Mouse (Mus musculus): ENCODE results near the gene H2afx. TPM values are rescaled to one million over a fixed set of nuclear protein-coding genes. Genes with fewer than 3 reads are reported as not detected.
A peak's percentile ranks its signal among the peaks of the same experiment; 100 is the strongest.
"Not testable (repeated sequence)": the region's sequence is repeated elsewhere in the genome, so short reads cannot be mapped to it uniquely, and the experiment has no call there.

Gene H2afx
- total RNA-seq, 4 experiments from 2014 or later: 40.3 to 44.3 (median 41.6) TPM

GRCm38 (mm10) chr9:44318076-44318825 lies 16.2 kb upstream of the H2afx start:
- no peak for DNase-seq (ENCODE audit: low spot score in 2 of 2)

DNA sequence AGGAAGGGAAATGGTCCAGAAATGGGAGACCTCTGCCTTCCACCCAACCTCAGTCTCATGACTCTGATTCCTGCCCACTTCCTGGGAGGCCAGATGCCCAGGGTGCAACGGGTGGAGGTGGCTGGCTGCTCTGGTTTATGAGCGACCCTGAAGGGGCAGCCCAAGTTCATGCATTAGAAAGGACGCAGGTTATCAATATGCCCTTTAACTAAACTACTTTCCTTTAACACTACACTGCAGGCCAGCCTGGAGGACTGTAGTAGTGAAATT lies 15.7 kb upstream of the H2afx start:
- DNase-seq (ENCODE audit: low spot score in 2 of 2): no peak

- DNase-seq (ENCODE audit: low spot score in 2 of 2): no peak
These were observed 15.2 kb upstream of the H2afx start for GRCm38 (mm10) chr9:44319105-44319886.

- DNase-seq (ENCODE audit: low spot score in 2 of 2): peak; percentile 88 to 94
These were observed 14.4 kb upstream of the H2afx start, which contains the start of gene C2cd2l for GRCm38 (mm10) chr9:44319887-44320798. TSS of gene C2cd2l (minus strand) at chr9:44320285.

DNA sequence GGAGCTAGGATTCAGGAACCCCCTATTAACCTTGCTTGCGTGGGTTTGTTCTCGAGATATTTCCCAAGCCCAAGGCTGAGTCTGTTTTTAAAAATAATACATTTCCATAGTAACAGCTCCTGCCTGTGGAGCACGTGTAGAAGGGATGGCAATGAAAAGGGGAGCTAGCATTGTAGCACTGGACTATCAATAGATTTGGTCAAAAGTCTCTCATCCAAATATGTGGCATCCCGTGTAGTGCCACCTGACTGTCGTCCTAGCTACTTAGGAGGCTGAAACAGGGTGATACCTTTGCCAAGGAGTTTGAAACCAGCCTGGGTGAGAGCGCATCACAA lies 13.7 kb upstream of the H2afx start:
- DNase-seq (ENCODE audit: low spot score in 2 of 2): peak in 1 of 2 experiments; percentile 40

GRCm38 (mm10) chr9:44323656-44324055 lies 10.8 kb upstream of the H2afx start:
- not testable (repeated sequence) for DNase-seq (ENCODE audit: low spot score in 2 of 2)

DNA sequence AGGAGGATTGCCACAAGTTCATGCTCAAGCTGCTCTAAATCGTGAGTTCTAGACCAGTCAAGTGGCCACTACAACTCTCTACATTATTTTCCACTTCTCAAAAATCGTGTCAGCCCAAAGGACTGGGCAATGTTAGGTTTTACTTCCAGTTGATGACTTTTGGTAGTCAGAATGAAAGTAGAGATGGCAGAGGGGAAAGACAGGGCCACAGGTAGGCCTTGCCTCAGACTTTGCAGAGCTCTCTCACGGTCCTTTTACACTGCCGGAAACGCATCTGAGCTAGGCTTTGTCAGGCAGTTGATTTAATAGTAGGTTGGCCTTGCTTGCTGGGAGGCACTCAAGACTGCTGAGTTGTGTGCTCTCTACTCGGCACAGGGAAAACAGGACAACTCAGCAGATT lies 10.3 kb upstream of the H2afx start:
- no peak for DNase-seq (ENCODE audit: low spot score in 2 of 2)

DNA sequence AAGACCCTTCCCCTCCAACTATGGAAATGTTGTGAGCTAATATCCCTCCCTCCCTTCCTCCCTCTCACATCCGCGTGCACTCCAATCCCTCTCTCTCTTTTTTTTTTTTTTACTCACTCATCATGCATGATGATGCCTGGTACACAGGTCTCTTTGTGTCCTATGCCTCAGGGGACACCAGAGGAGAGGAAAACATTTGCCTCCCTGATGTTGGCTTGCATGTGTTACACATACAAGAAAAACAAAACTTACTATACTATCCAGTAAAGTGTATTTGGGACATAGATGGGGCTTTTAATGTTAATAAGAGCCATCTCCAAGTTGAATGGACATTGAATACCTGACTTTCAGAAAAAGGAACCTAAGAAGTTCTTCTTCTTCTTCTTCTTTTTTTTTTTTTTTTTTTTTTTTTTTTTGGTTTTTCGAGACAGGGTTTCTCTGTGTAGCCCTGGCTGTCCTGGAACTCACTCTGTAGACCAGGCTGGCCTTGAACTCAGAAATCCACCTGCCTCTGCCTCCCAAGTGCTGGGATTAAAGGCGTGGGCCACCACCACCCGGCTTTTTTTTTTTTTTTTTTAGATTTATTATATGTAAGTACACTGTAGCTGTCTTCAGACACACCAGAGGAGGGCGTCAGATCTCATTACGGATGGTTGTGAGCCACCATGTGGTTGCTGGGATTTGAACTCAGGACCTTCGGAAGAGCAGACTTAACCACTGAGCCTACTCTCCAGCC lies 9.3 kb upstream of the H2afx start:
- DNase-seq (ENCODE audit: low spot score in 2 of 2): not testable (repeated sequence)

DNA sequence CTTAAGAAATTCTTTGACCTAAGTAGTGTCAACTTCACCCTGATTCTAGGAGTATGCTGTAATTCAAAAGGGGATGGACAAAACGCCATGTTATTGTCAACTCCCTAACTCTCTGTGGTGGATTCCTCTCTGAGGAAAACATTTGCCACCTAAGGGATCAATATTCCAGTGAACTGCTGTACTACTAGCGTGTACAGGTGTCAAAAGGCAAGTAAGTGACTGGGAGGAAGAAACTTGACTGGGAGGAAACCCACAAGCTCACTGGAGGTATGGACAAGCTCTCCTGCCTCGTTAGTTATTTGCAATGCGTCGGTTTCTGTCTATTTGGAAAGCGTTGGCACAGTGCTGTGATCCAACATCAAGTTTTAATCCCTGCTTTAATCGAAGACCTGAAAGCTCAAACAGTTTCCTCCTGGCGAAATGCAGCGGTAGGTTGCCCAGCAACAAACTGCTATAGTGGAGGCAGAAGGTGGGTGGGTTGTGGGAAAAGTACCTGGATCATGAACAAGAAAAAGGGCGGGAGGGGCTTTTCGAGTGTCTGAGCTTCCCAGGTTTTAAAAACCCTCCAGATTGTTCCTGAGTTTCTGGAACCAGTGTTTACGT lies 8.6 kb upstream of the H2afx start, which contains the start of gene Dpagt1:
Gene Dpagt1, plus strand, starts transcription at position 252 of the 603 bp plus-strand sequence.
- DNase-seq (ENCODE audit: low spot score in 2 of 2): no peak

DNA sequence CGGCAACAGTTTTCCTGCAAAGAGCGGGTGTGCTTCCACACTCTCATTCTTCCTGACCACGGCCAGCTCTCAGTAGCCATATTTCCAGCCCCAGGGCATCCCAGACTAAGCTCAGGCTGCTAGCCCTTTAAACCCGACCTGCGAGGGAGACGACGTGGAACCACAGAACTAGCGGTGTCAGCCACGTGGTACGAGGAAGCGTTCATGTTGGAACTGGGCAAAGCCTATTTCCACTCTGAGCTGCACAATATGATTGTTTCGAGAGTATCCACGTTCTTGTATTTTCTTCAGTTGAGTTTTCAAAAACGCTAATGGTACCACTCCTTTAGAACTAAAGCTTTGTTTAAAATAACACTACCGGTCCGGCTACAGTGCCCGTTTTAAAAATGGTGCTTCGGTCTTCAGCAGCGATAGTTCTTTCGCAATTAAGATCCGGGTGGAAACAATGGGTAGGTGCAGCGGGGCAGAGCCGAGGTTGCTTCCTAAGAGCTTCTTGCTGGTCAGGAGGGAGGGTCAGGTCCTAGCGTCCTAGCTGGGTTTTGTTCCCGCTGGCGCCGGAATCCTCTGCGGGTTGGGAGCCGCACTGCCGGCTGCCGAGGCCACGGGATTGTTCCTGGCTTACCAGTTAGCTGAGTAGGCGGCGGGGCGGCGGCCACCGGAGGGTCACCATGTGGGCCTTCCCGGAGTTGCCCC lies 8.0 kb upstream of the H2afx start:
- DNase-seq (ENCODE audit: low spot score in 2 of 2): peak; percentile 85 to 88

DNA sequence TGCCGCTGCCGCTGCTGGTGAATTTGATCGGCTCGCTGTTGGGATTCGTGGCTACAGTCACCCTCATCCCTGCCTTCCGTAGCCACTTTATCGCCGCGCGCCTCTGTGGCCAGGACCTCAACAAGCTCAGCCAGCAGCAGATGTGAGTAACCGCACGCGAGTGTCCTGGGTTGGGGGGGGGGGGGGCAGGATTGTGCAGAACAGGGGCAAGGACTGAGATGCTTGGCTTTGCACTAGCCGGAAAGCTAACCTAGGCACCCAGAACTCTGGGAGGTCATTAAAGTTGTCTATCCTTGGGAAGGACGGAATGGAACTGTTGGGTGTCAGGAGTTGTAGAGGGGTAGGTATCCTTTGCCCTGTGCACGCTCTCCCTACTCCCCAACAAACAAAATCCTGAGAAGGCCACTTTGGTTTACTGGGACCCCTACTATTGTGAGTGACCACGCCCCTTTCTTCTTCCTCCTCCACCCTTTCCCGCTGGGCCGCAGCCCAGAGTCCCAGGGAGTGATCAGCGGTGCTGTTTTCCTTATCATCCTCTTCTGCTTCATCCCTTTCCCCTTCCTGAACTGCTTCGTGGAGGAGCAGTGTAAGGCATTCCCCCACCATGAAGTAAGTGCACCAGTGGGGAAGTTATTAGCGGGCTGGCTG lies 7.3 kb upstream of the H2afx start:
- DNase-seq (ENCODE audit: low spot score in 2 of 2): no peak

DNA sequence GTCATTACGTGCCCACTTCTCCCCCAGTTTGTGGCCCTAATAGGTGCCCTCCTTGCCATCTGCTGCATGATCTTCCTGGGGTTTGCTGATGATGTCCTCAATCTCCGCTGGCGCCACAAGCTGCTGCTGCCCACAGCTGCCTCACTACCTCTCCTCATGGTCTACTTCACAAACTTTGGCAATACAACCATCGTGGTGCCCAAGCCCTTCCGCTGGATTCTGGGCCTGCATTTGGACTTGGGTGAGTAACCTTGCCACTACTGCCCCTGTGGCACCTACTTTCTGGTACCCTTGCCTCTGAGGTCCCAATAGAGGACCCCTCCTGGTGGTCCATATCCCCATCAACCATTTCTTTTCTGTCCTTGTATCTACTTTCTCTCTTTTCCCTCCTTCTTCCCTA lies 6.6 kb upstream of the H2afx start:
- no peak for DNase-seq (ENCODE audit: low spot score in 2 of 2)

- no peak for DNase-seq (ENCODE audit: low spot score in 2 of 2)
These were observed 3.8 kb upstream of the H2afx start for GRCm38 (mm10) chr9:44330736-44331135.

GRCm38 (mm10) chr9:44332918-44333638 lies 1.4 kb upstream of the H2afx start:
- DNase-seq (ENCODE audit: low spot score in 2 of 2): no peak

DNA sequence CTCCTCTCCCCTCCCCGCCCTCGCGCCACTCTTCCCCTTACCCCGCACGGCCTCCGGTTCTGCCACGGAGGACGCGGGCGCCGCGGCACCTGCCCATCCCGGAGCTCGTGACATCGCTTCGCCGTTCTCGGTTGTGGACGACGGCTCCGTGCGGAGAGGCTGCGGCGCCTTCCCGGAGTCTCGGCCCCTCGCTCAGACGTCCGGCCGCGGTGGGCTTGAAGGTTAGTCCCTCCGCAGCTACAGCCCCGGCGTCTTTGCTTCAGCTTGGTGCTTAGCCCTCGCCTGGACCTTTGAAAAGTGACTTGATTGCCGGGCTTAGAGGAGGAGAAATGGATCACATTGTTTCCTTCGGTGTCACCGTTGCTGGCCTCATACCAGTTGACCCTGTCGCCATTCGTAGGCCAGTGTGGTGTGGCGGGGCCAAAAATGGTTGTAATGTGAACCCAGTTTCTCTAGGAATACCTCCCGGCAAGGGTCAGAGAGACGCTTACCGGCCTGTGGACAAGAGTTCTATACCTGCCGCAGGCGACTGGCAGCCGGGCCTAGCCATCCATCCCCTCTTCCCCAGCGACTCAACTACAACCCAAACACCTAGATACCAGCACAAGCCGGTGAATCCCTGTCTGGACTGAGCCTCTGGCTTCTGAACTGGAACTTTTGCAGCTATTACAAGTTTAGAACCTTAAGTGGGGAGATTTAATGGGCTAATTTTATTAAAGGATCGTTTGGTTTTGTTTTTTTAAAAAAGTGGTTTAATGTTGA lies 1.0 kb downstream of the H2afx start:
- DNase-seq (ENCODE audit: low spot score in 2 of 2): no peak

- no peak for DNase-seq (ENCODE audit: low spot score in 2 of 2)
These were observed 1.6 kb downstream of the H2afx start for GRCm38 (mm10) chr9:44336093-44336406.

DNA sequence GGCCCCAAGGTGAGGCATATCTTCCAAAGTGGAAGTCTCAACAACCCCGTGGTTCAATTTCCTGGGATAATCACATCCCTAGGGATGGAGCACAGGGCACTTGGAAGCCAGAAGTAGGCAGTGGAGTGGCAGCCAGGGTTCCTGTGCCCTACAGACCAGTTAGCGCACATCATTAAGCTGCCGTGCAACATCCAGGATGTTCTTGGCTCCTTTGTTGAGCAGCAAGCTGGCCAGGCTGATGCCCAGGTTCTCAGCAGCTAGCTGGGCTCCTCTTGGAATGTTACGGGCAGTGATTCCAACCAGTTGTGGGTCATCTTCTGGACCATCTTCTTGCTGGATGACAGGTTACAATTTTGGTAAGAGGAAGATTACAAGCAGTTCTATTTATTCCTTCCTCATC lies 2.0 kb downstream of the H2afx start:
- DNase-seq (ENCODE audit: low spot score in 2 of 2): not testable (repeated sequence)

- DNase-seq (ENCODE audit: low spot score in 2 of 2): no peak
These were observed 2.5 kb downstream of the H2afx start for GRCm38 (mm10) chr9:44336964-44337363.
